Mouse (Mus musculus) thymus, postnatal 10 days (tissue): ENCODE data around the gene Hoxb9.

Experiments used
- DNase-seq, 2 experiments: peaks; one replicate each; pipeline ENCODE4 v3.0.0; 2021; ENCODE audit warnings: low spot score in 2 of 2

The Hoxb9 gene

GRCm38 (mm10) chr11:96270996-96271540 is at the start of gene Hoxb9:
TSS of gene Hoxb9 (plus strand) at chr11:96271457.
- DNase-seq, result no peak

- DNase-seq, result no peak
Measured at GRCm38 (mm10) chr11:96223813-96224212, 47.4 kb upstream of the Hoxb9 start.

GRCm38 (mm10) chr11:96227676-96228075 is 43.6 kb upstream of the Hoxb9 start:
- DNase-seq, result no peak

GRCm38 (mm10) chr11:96234906-96235305 is 36.4 kb upstream of the Hoxb9 start:
- DNase-seq, result peak; percentile 6 to 48

GRCm38 (mm10) chr11:96240211-96240610 is 31.0 kb upstream of the Hoxb9 start:
- DNase-seq, result peak in 1 of 2 experiments; percentile 17

- no peak for DNase-seq
Measured at GRCm38 (mm10) chr11:96250901-96251300, 20.4 kb upstream of the Hoxb9 start.

- no peak for DNase-seq
Measured at GRCm38 (mm10) chr11:96251480-96252031, 19.7 kb upstream of the Hoxb9 start.

- no peak for DNase-seq
Measured at GRCm38 (mm10) chr11:96252541-96253120, 18.6 kb upstream of the Hoxb9 start.

- DNase-seq, result no peak
Measured at GRCm38 (mm10) chr11:96254221-96254620, 17.0 kb upstream of the Hoxb9 start.

GRCm38 (mm10) chr11:96255111-96255995 is 15.9 kb upstream of the Hoxb9 start:
- no peak for DNase-seq

GRCm38 (mm10) chr11:96255996-96256445 is 15.2 kb upstream of the Hoxb9 start:
- no peak for DNase-seq

GRCm38 (mm10) chr11:96257141-96257540 is 14.1 kb upstream of the Hoxb9 start:
- no peak for DNase-seq

GRCm38 (mm10) chr11:96259038-96259437 is 12.2 kb upstream of the Hoxb9 start:
- DNase-seq, result no peak

- DNase-seq, result no peak
Measured at GRCm38 (mm10) chr11:96259511-96259910, 11.7 kb upstream of the Hoxb9 start.

GRCm38 (mm10) chr11:96260310-96260970 is 10.8 kb upstream of the Hoxb9 start:
- DNase-seq, result no peak

GRCm38 (mm10) chr11:96261323-96261890 is 9.8 kb upstream of the Hoxb9 start:
- DNase-seq, result peak; percentile 11 to 69

GRCm38 (mm10) chr11:96262262-96262830 is 8.9 kb upstream of the Hoxb9 start:
- DNase-seq, result no peak

GRCm38 (mm10) chr11:96263636-96264389 is 7.4 kb upstream of the Hoxb9 start:
- DNase-seq, result no peak

- no peak for DNase-seq
Measured at GRCm38 (mm10) chr11:96264390-96265020, 6.8 kb upstream of the Hoxb9 start.

GRCm38 (mm10) chr11:96265954-96266353 is 5.3 kb upstream of the Hoxb9 start:
- no peak for DNase-seq
